Comparison of ENCODE assay signal across 8 mouse cellular contexts in the genomic region with DNA sequence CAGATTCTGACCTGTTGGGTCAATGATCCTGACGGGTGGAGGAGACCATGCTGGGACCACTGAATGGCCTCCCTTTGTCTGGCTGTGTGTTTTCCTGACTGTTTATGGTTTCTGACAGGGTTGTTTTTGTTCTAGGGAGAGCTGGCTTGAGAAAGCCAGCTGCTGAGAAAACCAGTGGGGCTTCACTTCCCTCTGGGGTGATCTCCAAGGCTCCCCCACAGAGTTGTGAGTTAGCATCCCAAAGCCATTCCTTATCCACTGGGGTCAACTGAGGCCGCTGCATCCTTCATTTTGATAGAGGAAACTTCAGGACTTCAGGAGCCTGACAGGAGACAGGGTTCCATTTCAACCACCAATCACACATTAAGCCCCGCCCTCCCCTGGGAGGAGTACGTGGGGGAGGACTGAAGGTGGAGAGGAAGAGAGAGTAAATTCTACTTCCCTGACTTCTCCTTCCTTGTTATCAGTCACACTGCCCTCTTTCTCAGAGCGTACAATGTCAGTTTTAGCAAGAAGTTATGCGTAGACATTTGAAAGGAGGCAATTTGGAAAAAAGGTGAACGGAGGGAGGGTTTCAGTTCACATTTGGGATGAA. TPM values are rescaled to one million over a fixed set of nuclear protein-coding genes. Genes with fewer than 3 reads are reported as not detected.
DNase-seq lines count a peak whose midpoint lies in the region; ATAC-seq lines count a peak whose summit lies in the region.

No protein-coding gene starts in this region.

- no peaks in the 10 kb centered on the region for H3K36me3 ChIP-seq in embryonic facial prominence, embryonic 12.5 days
- H3K36me3 ChIP-seq in limb, embryonic 10.5 days = peaks cover 4% of the 10 kb centered on the region; the same call in 1 of the 2 replicates
- no peaks in the 10 kb centered on the region for H3K36me3 ChIP-seq in splenic B cell, adult 2 months (ENCODE audit: control insufficient read depth, insufficient read depth, low read length, poor library complexity, severe bottlenecking)

- H3K9ac ChIP-seq in embryonic facial prominence, embryonic 12.5 days = no peak overlapping the region

- H3K27ac ChIP-seq in embryonic facial prominence, embryonic 12.5 days = peak overlapping the region; percentile 36; the same call in 1 of the 2 replicates
- H3K27ac ChIP-seq in limb, embryonic 10.5 days = peak overlapping the region; percentile 66

- H3K4me1 ChIP-seq in embryonic facial prominence, embryonic 12.5 days = peaks cover 33% of the 10 kb centered on the region
- H3K4me1 ChIP-seq in limb, embryonic 10.5 days = peaks cover 39% of the 10 kb centered on the region

- DNase-seq in urinary bladder, postnatal 25 days (ENCODE audit: low spot score) = peak; percentile 22
- no peak for DNase-seq in urinary bladder, postnatal 4 days (ENCODE audit: low spot score in 2 of 2)
- peak; percentile 17 to 28 for DNase-seq in heart, postnatal 14 days
- peak; percentile 54 for DNase-seq in limb, embryonic 10.5 days (ENCODE audit: low spot score)
- peak; percentile 71 for DNase-seq in mesoderm, embryonic 11.5 days (ENCODE audit: low read depth, low spot score)
- peak; percentile 67 for DNase-seq in splenic B cell, adult 2 months (ENCODE audit: low read depth, low spot score)
- no peak for DNase-seq in left cerebral cortex, postnatal 14 days (ENCODE audit: low spot score in 2 of 2)

- peak overlapping the region; percentile 48 for H3K4me2 ChIP-seq in embryonic facial prominence, embryonic 12.5 days (replicated peaks)

- 9% methylated on average over 7 of the region's 7 CpGs for WGBS in embryonic facial prominence, embryonic 12.5 days
- WGBS in limb, embryonic 10.5 days = 5% methylated on average over 7 of the region's 7 CpGs

- intact Hi-C loops in heart, postnatal 14 days (cut with DNase I) = loop anchor here (5.0 kb wide), 1 partner anchor 34 kb away; no protein-coding TSS in a partner anchor
- intact Hi-C loops in left cerebral cortex, postnatal 14 days (cut with DNase I) = no loop called here

- H3K27me3 ChIP-seq in embryonic facial prominence, embryonic 12.5 days = no peaks in the 10 kb centered on the region
- H3K27me3 ChIP-seq in limb, embryonic 10.5 days (ENCODE audit: low read depth, poor library complexity, severe bottlenecking) = no peaks in the 10 kb centered on the region
- no peaks in the 10 kb centered on the region for H3K27me3 ChIP-seq in splenic B cell, adult 2 months (ENCODE audit: control insufficient read depth, insufficient read depth, low read length, poor library complexity, severe bottlenecking)

- peak overlapping the region; percentile 13; the same call in 1 of the 2 replicates for H3K4me3 ChIP-seq in embryonic facial prominence, embryonic 12.5 days
- H3K4me3 ChIP-seq in limb, embryonic 10.5 days = peak overlapping the region; percentile 45

- ATAC-seq in embryonic facial prominence, embryonic 12.5 days (ENCODE audit: insufficient number of reproducible peaks, insufficient read depth, low FRiP score, low TSS enrichment) = no peak

- no peaks in the 10 kb centered on the region for H3K9me3 ChIP-seq in embryonic facial prominence, embryonic 12.5 days
- H3K9me3 ChIP-seq in limb, embryonic 10.5 days (replicated peaks) = no peaks in the 10 kb centered on the region

RNA-seq across cellular contexts. Expression of a gene that starts 49.3 kb away (rescaled TPM):
- 42.8 and 44.9 TPM in 2 replicates for polyA plus RNA-seq in embryonic facial prominence, embryonic 12.5 days (2016; fragmentation: Nextera tagmentation; extraction: Ambion mirVana)
- total RNA-seq in heart, postnatal 14 days (2021) = 1 to 10 TPM; 6.4 to 7.0 TPM
- polyA plus RNA-seq in limb, embryonic 10.5 days (2016; fragmentation: Nextera tagmentation; extraction: Ambion mirVana) = 46.6 and 49.1 TPM in 2 replicates
- 10 to 100 TPM; 22.8 to 25.1 TPM for total RNA-seq in left cerebral cortex, postnatal 14 days (2021)

Comparison
In these comparisons a context has a peak if more than half of its experiments do, and no peak if none do; other contexts are left out.
1. DNase-seq: peak in urinary bladder, postnatal 25 days (single experiment), heart, postnatal 14 days (2 of 2), limb, embryonic 10.5 days (single experiment), mesoderm, embryonic 11.5 days (single experiment) and splenic B cell, adult 2 months (single experiment); none in urinary bladder, postnatal 4 days (0 of 2) and left cerebral cortex, postnatal 14 days (0 of 2).